Mouse (Mus musculus): ENCODE data around the gene Adam26a.
"Not testable (repeated sequence)": the region's sequence is repeated elsewhere in the genome, so short reads cannot be mapped to it uniquely, and the experiment has no call there.

Gene Adam26a

DNA sequence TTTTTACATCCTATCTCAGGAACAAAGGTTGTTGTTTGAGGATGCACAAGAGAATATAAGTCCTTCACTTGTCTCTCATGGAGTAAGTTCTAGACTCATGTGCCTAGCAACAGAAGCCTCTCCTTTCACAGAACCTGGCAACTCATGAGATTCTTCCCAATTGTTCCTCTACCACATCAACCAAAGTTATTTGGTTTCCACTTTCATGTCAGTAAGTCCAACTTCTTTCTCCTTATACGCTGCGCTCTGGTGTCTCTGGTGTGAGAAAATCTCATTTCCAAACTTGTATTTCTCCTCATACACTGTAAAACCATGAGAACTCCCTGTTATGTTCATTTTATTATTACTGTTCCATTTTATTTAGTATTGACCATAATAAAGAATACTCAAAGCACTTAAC lies at the start of gene Adam26a:
Gene Adam26a (minus strand): TSS at position 101 of the 400 bp plus-strand sequence.
- not testable (repeated sequence) for DNase-seq (ENCODE audit: low spot score in 2 of 2)

DNA sequence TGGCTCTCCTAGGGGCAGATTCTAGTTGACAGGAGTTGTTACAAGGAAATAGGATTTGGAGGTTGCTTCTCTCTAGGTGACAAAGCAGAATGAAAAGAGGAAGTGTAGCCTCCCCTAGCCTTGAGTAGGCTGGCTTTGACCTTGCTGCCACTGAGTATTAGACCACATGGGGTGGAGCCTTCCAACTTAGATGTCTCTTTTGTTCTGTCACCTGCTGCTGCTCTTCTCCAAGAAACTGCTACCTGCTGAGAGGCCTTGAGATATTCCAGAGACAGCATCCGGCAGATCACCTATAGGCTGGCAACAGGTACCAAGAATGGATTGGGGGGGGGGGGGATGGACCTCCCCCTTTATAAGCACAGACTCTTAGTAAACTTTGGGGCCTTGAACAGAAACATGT lies 39.5 kb upstream of the Adam26a start:
- no peak for DNase-seq (ENCODE audit: low spot score in 2 of 2)

- not testable (repeated sequence) for DNase-seq (ENCODE audit: low spot score in 2 of 2)
Measured at GRCm38 (mm10) chr8:43603657-43604056, 27.1 kb upstream of the Adam26a start.

DNA sequence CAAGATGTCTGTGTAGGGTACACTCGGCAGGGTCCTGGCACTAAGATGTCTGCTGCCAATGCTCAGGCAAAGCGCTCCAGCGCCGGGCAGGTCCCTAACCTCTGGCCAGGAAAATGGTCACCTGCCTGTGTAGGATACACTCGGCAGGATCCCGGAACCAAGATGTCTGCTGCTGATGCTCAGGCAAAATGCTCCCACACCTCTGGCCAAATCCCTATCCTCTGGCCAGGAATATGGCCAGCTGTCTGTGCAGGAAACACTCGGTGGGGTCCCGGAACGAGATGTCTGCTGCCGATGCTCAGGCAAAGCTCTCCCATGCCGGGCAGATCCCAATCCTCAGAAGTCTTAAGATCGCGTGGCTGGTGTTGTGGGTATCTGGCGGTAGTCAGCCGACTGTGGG lies 26.7 kb upstream of the Adam26a start:
- DNase-seq (ENCODE audit: low spot score in 2 of 2) = not testable (repeated sequence)

GRCm38 (mm10) chr8:43528006-43528405 lies 48.5 kb downstream of the Adam26a start, which contains the start of gene Adam26b:
Adam26b (minus strand) TSS chr8:43528106.
- not testable (repeated sequence) for DNase-seq (ENCODE audit: low spot score in 2 of 2)
